Mouse (Mus musculus) midbrain, embryonic 16.5 days (tissue): ENCODE measurements around the gene Rasa2. TPM values are rescaled to one million over a fixed set of nuclear protein-coding genes. Genes with fewer than 3 reads are reported as not detected.
A peak's percentile ranks its signal among the peaks of the same experiment; 100 is the strongest.
"Not testable (repeated sequence)": the region's sequence is repeated elsewhere in the genome, so short reads cannot be mapped to it uniquely, and the experiment has no call there.

ENCODE experiments used
- ATAC-seq: fragments of 200-750 bp; cut with Nextera tagmentation; 2 replicates; pipeline ENCODE4 v1.8.0; 2017; ENCODE audit warnings: moderate TSS enrichment
- H3K27ac ChIP-seq: fragments of 300-500 bp; sonication (generic); 2 replicates; pipeline ENCODE4 v1.5.1; 2014; ENCODE audit warnings: mild to moderate bottlenecking, low read length, mixed read lengths
- H3K27me3 ChIP-seq: fragments of 300-500 bp; sonication (generic); 2 replicates; pipeline ENCODE4 v1.6.1; 2014; ENCODE audit warnings: low read depth, low read length, mixed read lengths; ENCODE audit not compliant: control insufficient read depth, insufficient read depth
- H3K36me3 ChIP-seq: fragments of 300-500 bp; sonication (generic); 2 replicates; pipeline ENCODE4 v1.6.1; 2014; ENCODE audit warnings: mild to moderate bottlenecking, low read length, moderate library complexity, mixed read lengths; ENCODE audit not compliant: control insufficient read depth, insufficient read depth
- H3K4me1 ChIP-seq: fragments of 300-500 bp; sonication (generic); 2 replicates; pipeline ENCODE4 v1.6.1; 2014; ENCODE audit warnings: mild to moderate bottlenecking, low read length, mixed read lengths; ENCODE audit not compliant: control insufficient read depth, insufficient read depth
- H3K4me2 ChIP-seq: fragments of 300-500 bp; sonication (generic); 2 replicates; pipeline ENCODE4 v1.6.1; 2014; ENCODE audit warnings: mild to moderate bottlenecking, low read length, mixed read lengths
- H3K4me3 ChIP-seq: fragments of 300-500 bp; sonication (generic); 2 replicates; pipeline ENCODE4 v1.5.1; 2014; ENCODE audit warnings: low read depth, mild to moderate bottlenecking, low read length, moderate library complexity, mixed read lengths
- H3K9ac ChIP-seq: fragments of 300-500 bp; sonication (generic); 2 replicates; pipeline ENCODE4 v1.6.1; 2014; ENCODE audit warnings: low read depth, low read length, mixed read lengths
- H3K9me3 ChIP-seq: fragments of 300-500 bp; sonication (generic); replicated peaks from 2 replicates; pipeline ENCODE4 v1.6.1; 2014; ENCODE audit warnings: mild to moderate bottlenecking, low read length, mixed read lengths; ENCODE audit not compliant: control insufficient read depth, poor library complexity, severe bottlenecking
- WGBS: fragments of 180-500 bp; shearing (Covaris S2); extraction: QIAGEN DNeasy Blood & Tissue Kit; methylation state at CpG from one replicate; pipeline ENCODE4 v1.1.7; 2014; 5-methylcytosine and 5-hydroxymethylcytosine counted together
- polyA plus RNA-seq: library from polyadenylated mRNA; unstranded; fragments of >200 nt; fragmentation: Nextera tagmentation; extraction: Ambion mirVana; gene quantifications from 2 replicates; pipeline ENCODE4 v1.2.1, GENCODE M21; 2015

The Rasa2 gene
- 18.2 and 19.2 TPM in 2 replicates for polyA plus RNA-seq

GRCm38 (mm10) chr9:96631389-96632072 is at the start of gene Rasa2:
TSS of gene Rasa2 (minus strand) at chr9:96631617.
- peak within 1 kb of the TSS; percentile 79 for H3K4me2 ChIP-seq
- H3K9ac ChIP-seq: peak within 1 kb of the TSS; percentile 97
- H3K27me3 ChIP-seq: no peaks in the 10 kb centered on the region
- peak within 1 kb of the TSS; percentile 68 for H3K4me3 ChIP-seq
- H3K4me1 ChIP-seq: peaks cover 8% of the 10 kb centered on the region
- WGBS: 3% methylated on average over 43 of the region's 52 CpGs
- peak; percentile 98 for ATAC-seq
- H3K9me3 ChIP-seq: no peaks in the 10 kb centered on the region
- peak within 1 kb of the TSS; percentile 94 for H3K27ac ChIP-seq
- H3K36me3 ChIP-seq: no peaks in the 10 kb centered on the region

GRCm38 (mm10) chr9:96678611-96679010 is 47.2 kb upstream of the Rasa2 start:
- 88% methylated on average over 5 of the region's 5 CpGs for WGBS
- Histone ChIP-seq H3K27ac (no peak overlapping the region), H3K36me3 (no peaks in the 10 kb centered on the region), H3K4me1 (no peaks in the 10 kb centered on the region), H3K9ac (no peak overlapping the region), H3K4me3 (no peak overlapping the region), H3K9me3 (no peaks in the 10 kb centered on the region), H3K4me2 (no peak overlapping the region), H3K27me3 (no peaks in the 10 kb centered on the region)
- no peak for ATAC-seq

- not testable (repeated sequence) for H3K27ac ChIP-seq, H3K9ac ChIP-seq, ATAC-seq, H3K36me3 ChIP-seq, H3K27me3 ChIP-seq, H3K9me3 ChIP-seq, H3K4me1 ChIP-seq, H3K4me3 ChIP-seq, H3K4me2 ChIP-seq
- WGBS: 83% methylated on average over 5 of the region's 5 CpGs
Observed at GRCm38 (mm10) chr9:96677711-96678110, 46.3 kb upstream of the Rasa2 start.

GRCm38 (mm10) chr9:96676671-96677070 is 45.3 kb upstream of the Rasa2 start:
- H3K4me1 ChIP-seq: no peaks in the 10 kb centered on the region
- H3K4me2 ChIP-seq: no peak overlapping the region

GRCm38 (mm10) chr9:96675763-96676640 is 44.6 kb upstream of the Rasa2 start:
- 90% methylated on average over 8 of the region's 8 CpGs for WGBS
- no peaks in the 10 kb centered on the region for H3K36me3 ChIP-seq
- H3K4me2 ChIP-seq: no peak overlapping the region
- no peak overlapping the region for H3K9ac ChIP-seq
- no peaks in the 10 kb centered on the region for H3K4me1 ChIP-seq
- no peaks in the 10 kb centered on the region for H3K27me3 ChIP-seq
- H3K27ac ChIP-seq: no peak overlapping the region
- no peak for ATAC-seq
- H3K4me3 ChIP-seq: no peak overlapping the region
- no peaks in the 10 kb centered on the region for H3K9me3 ChIP-seq

More at GRCm38 (mm10) chr9:96676671-96677070, 45.3 kb upstream of the Rasa2 start:
- Histone ChIP-seq H3K9ac (no peak overlapping the region), H3K4me3 (no peak overlapping the region), H3K27ac (no peak overlapping the region), H3K36me3 (no peaks in the 10 kb centered on the region), H3K27me3 (no peaks in the 10 kb centered on the region), H3K9me3 (no peaks in the 10 kb centered on the region)
- 90% methylated on average over 10 of the region's 10 CpGs for WGBS
- ATAC-seq: no peak

GRCm38 (mm10) chr9:96675071-96675762 is 43.8 kb upstream of the Rasa2 start:
- WGBS: 37% methylated on average over 5 of the region's 5 CpGs
- no peaks in the 10 kb centered on the region for H3K27me3 ChIP-seq
- H3K4me3 ChIP-seq: no peak overlapping the region
- H3K27ac ChIP-seq: no peak overlapping the region
- H3K9me3 ChIP-seq: no peaks in the 10 kb centered on the region
- H3K4me1 ChIP-seq: no peaks in the 10 kb centered on the region
- no peak overlapping the region for H3K9ac ChIP-seq
- no peaks in the 10 kb centered on the region for H3K36me3 ChIP-seq
- no peak overlapping the region for H3K4me2 ChIP-seq
- ATAC-seq: no peak

GRCm38 (mm10) chr9:96674301-96674700 is 42.9 kb upstream of the Rasa2 start:
- Histone ChIP-seq H3K4me2 (no peak overlapping the region), H3K9me3 (no peaks in the 10 kb centered on the region), H3K36me3 (no peaks in the 10 kb centered on the region), H3K4me1 (no peaks in the 10 kb centered on the region), H3K27ac (no peak overlapping the region), H3K9ac (no peak overlapping the region), H3K27me3 (no peaks in the 10 kb centered on the region), H3K4me3 (no peak overlapping the region)
- 92% methylated on average over 8 of the region's 8 CpGs for WGBS
- no peak for ATAC-seq

- Histone ChIP-seq H3K36me3 (no peaks in the 10 kb centered on the region), H3K4me3 (no peak overlapping the region), H3K9ac (no peak overlapping the region), H3K27ac (no peak overlapping the region), H3K27me3 (no peaks in the 10 kb centered on the region), H3K4me1 (no peaks in the 10 kb centered on the region), H3K4me2 (no peak overlapping the region), H3K9me3 (no peaks in the 10 kb centered on the region)
- WGBS: 96% methylated on average over 2 of the region's 2 CpGs
- ATAC-seq: no peak
Observed at GRCm38 (mm10) chr9:96672466-96672865, 41.0 kb upstream of the Rasa2 start.
